Mouse (Mus musculus): ENCODE results near the gene Fmnl1. TPM values are rescaled to one million over a fixed set of nuclear protein-coding genes. Genes with fewer than 3 reads are reported as not detected.

Fmnl1 gene
- 1 to 10 TPM; 8.1 to 8.2 TPM for total RNA-seq (2021)
- long read RNA-seq, experiment 1, partial matches to known transcripts = 1 of 1 reads
- long read RNA-seq, experiment 1, other reads (novel, unspliced or antisense) = 0 of 1 reads
- long read RNA-seq, experiment 2, partial matches to known transcripts = 1 of 5 reads
- long read RNA-seq, experiment 2, other reads (novel, unspliced or antisense) = 2 of 5 reads

GRCm38 (mm10) chr11:103170494-103171285 is at the start of gene Fmnl1:
Fmnl1 (plus strand) TSS chr11:103171107.
- DNase-seq (ENCODE audit: low spot score in 2 of 2) = no peak

GRCm38 (mm10) chr11:103131701-103132575 is 39.0 kb upstream of the Fmnl1 start, which contains the start of gene Hexim2:
Hexim2 (plus strand) TSS chr11:103132429.
- DNase-seq (ENCODE audit: low spot score in 2 of 2) = peak; percentile 65 to 74

GRCm38 (mm10) chr11:103132576-103133455 is 38.1 kb upstream of the Fmnl1 start:
- DNase-seq (ENCODE audit: low spot score in 2 of 2) = peak; percentile 99 to 100

- DNase-seq (ENCODE audit: low spot score in 2 of 2) = no peak
Measured at GRCm38 (mm10) chr11:103133456-103134185, 37.3 kb upstream of the Fmnl1 start.

- DNase-seq (ENCODE audit: low spot score in 2 of 2) = no peak
Measured at GRCm38 (mm10) chr11:103134221-103134620, 36.7 kb upstream of the Fmnl1 start.

GRCm38 (mm10) chr11:103136039-103136577 is 34.8 kb upstream of the Fmnl1 start:
- DNase-seq (ENCODE audit: low spot score in 2 of 2) = no peak

- DNase-seq (ENCODE audit: low spot score in 2 of 2) = no peak
Measured at GRCm38 (mm10) chr11:103139951-103140762, 30.8 kb upstream of the Fmnl1 start.

- DNase-seq (ENCODE audit: low spot score in 2 of 2) = no peak
Measured at GRCm38 (mm10) chr11:103140763-103141100, 30.2 kb upstream of the Fmnl1 start.

GRCm38 (mm10) chr11:103141101-103141943 is 29.6 kb upstream of the Fmnl1 start:
- DNase-seq (ENCODE audit: low spot score in 2 of 2) = peak; percentile 64 to 83

GRCm38 (mm10) chr11:103141944-103142255 is 29.0 kb upstream of the Fmnl1 start:
- no peak for DNase-seq (ENCODE audit: low spot score in 2 of 2)

GRCm38 (mm10) chr11:103142441-103143182 is 28.3 kb upstream of the Fmnl1 start:
- no peak for DNase-seq (ENCODE audit: low spot score in 2 of 2)

GRCm38 (mm10) chr11:103144309-103145285 is 26.3 kb upstream of the Fmnl1 start:
- no peak for DNase-seq (ENCODE audit: low spot score in 2 of 2)

- DNase-seq (ENCODE audit: low spot score in 2 of 2) = no peak
Measured at GRCm38 (mm10) chr11:103146386-103146785, 24.5 kb upstream of the Fmnl1 start.

GRCm38 (mm10) chr11:103147766-103148165 is 23.1 kb upstream of the Fmnl1 start:
- DNase-seq (ENCODE audit: low spot score in 2 of 2) = no peak

- DNase-seq (ENCODE audit: low spot score in 2 of 2) = no peak
Measured at GRCm38 (mm10) chr11:103149771-103150170, 21.1 kb upstream of the Fmnl1 start.

Data from gastrocnemius, postnatal 4 days (tissue).